Mouse (Mus musculus) v-Abl transformed pro-B cells (cell line): ENCODE data around the gene Bmp6.

Experiments used
- in situ Hi-C, 2 experiments: fragments of 400-800 bp; cut with MboI; formaldehyde crosslinking; loops; one replicate each; pipeline ENCODE4 v1.15.1; 2025; ENCODE audit not compliant: unreplicated experiment in 2 of 2

The Bmp6 gene

DNA sequence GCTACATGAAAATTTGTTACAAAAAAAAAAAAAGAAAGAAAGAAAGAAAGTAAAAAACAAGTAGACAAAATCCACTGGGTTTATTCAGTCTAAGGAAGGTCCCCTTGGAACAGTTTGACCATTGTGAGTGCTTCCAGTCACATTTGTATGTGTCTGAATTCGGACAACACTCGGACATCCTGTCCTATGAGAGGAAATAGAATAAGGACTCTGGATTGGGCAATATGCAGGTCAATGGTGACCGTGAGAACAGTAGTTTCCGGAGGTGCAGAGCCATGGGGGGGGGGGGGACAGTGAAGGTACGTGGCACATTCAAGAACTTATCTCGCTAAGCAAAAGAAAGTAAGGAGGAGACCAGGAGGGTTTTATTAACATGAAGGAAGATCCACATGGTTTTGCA is 189.8 kb downstream of the Bmp6 start:
- in situ Hi-C loops = no loop called here

DNA sequence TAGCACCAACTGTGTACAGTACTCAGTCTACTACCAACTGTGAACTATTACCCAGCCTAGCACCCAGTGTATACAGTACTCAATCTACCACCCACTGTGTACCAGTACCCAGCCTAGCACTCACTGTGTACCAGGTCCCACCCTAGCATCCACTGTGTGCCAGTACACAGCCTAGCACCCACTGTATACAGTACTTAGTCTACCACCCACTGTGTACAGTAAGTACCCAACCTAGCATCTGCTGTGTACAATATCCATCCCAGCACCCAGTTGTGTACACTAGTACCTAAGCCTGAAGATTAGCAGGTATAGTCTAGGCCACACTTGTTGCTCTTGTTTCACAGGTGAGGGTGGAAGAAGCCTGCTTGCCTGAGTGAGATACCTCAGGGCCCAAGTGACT is 192.6 kb downstream of the Bmp6 start:
- in situ Hi-C loops = no loop called here

DNA sequence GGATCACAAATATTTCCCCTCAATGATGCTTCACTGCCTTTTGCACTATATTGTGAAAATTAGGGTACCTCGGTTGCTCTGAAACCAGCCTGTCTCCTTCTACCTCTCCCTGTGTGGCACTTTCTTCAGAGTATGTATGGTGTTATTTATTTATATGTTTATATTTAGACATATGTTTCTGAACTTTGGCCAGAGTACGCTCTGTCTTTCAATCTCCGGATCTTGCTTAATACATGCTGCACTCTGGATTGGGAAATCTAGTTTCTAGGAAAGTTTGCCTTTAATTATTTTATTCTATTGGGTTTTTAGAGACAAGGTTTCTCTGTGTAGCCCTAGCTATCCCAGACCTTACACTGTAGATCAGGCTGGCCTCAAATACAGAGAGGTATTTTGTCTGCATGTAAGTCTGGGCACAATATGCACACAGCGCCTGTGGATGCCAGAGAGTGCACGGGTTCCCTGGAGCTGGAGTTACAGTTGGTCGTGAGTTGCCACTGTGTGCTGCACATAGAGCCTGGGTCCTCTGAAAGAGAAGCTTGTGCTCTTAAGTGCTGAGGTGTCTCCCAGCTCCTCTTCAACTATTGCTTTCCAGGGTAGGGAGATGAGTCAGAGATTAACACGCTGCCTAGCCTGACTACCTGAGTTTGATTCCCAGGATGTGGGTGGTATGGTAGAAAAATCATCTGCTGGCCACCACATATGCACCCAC is 194.4 kb downstream of the Bmp6 start:
- in situ Hi-C loops = no loop called here

DNA sequence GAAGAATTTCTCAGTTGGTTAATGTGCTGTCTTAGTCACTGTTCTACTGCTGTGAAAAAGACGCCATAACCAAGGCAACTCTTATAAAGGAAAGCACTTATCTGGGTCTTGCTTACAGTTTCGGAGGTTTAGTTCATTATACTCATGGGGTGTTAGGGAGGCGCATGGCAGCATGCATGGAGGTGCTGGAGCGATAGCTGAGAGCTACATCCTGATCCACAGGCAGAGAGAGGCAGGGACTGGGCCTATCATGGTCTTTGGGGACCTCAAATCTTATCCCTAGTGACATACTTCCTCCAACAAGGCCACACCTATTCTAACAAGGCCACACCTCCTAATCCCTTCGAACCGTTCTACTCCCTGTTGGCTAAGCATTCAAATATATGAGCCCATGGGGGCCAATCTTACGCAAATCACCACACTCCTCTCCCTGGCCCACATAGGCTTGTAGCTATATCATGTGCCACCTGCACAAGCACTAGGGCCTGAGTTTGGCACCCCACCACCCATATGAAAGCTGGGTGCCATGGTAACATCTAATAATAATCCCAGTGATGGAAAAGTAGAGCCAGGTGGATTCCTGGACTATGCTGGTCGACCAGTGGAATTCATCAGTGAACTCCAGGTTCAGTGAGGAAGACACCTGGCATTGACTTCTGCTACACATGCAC is 198.7 kb downstream of the Bmp6 start:
- in situ Hi-C loops = no loop called here

DNA sequence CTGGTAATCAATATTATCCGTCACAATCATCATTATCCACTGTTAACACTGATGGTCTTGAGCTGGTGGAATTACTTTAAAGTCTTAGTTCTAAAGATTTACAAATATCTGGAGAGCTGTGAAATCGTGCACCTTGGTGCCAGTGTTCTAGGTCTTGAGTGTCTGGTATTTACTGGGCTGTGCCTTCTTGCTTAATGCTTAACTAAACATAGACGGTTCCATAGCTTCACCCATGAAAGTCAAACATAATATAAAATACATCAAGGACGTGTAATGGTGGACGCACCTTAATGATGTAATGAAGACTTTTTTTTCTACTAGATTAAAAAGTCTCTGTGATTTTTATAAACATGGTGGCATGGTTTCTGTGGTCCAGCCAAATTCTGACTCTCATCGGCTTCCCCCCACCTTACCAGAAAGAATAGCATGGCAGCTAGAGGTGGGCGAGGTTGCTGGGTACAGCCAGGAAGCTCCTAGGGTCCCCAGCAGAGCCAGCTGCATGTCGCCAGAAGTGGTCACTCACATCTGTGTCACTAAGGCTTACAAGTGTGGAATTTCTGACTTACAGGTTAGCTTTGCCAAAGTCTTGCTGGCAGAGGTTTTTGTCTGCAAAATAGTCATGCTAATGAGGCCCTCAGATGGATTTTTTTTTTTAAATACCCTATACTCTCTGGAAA is 200.0 kb downstream of the Bmp6 start:
- in situ Hi-C loops = no loop called here

DNA sequence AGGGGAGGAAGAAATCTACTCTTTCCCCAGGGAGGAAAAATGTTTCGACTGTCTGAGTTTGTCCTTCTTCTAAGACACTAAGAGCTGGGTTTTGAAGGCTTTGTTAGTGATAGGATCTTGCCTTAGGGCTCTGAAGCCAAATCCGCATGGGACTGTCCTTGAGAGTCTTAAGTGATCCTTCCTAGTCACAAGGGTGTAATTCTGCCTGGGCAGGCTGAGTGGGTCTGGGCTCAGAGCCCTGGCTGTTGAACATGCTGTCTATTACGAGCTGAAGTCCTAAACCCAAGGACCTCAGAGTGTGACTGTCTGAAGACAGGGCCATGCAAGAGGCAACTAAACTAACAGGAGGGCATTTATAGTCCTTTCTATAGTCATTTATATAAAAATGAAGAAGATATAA is 200.6 kb downstream of the Bmp6 start:
- in situ Hi-C loops = no loop called here

DNA sequence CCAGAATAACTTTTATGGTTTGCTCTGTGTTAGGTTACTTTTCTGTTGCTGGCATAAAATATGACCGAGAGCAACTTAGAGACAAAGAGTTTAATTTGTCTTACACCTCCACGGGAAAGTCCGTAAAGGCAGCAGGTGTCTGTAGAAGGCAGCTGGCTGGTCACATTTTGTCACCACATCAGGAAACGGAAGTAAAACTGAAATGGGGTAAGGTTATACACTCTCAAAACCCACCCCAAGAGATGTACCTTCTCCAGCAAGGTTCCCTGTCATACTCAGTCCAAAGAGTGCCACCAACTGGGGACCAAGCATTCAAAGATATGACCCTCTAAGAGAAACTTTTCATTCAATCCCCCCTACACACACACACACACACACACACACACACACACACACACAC is 201.8 kb downstream of the Bmp6 start:
- in situ Hi-C loops = no loop called here

DNA sequence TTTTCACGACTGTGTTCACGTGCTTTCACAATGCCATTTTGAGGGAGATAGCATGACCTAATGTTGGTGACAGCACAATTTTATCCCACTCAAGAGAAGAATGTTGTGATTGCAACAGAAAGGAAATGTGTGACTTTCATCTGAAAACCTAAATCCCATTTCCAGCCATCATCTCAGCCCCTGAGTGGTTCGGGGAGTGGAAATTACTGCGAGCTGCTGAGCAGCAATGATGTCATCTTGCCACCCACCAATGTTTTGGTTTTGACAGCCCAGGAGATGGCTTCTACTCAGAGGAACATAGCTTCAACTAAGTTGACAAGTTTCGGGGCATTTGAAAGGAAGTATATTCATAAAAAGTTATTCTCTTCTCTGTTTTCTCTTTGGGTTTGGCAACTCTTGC is 202.8 kb downstream of the Bmp6 start:
- in situ Hi-C loops = no loop called here

DNA sequence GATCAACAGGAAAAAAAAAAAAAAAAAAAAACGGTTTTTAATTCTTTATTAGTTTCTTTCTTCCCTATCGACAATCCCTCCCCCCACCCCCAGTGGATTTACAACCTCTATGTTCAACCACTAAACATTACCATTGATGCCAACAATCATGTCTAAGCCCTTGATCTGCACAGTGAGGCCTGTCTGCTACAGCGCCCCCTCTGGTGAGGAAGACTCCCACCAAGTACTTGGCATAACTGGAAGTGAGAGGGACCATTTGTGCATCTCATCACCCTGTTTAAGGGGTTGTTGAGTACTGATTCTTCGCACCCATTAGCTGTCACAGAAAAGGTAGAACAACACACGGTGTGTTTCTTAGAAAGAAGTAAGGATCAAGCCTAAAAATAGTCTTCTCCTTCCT is 203.8 kb downstream of the Bmp6 start:
- in situ Hi-C loops = no loop called here
